Mouse (Mus musculus) forelimb bud, embryonic 11.5 days (tissue): Measurements from ENCODE around the gene Olfr628.
"Not testable (repeated sequence)": the region's sequence is repeated elsewhere in the genome, so short reads cannot be mapped to it uniquely, and the experiment has no call there.

Experiments used
- DNase-seq: peaks from one replicate; pipeline ENCODE4 v3.0.0-alpha.2; 2012; ENCODE audit warnings: low read depth, low spot score

Olfr628 gene

GRCm38 (mm10) chr7:103730074-103730473, at the start of gene Olfr628:
Gene Olfr628 (plus strand): TSS chr7:103730374.
- no peak for DNase-seq

GRCm38 (mm10) chr7:103682420-103682819, 47.8 kb upstream of the Olfr628 start, which contains the start of gene Olfr625-ps1:
Gene Olfr625-ps1 (plus strand): TSS chr7:103682720.
- no peak for DNase-seq

- no peak for DNase-seq
These were observed 30.7 kb upstream of the Olfr628 start for GRCm38 (mm10) chr7:103699469-103699868.

GRCm38 (mm10) chr7:103712024-103712423, 18.1 kb upstream of the Olfr628 start:
- DNase-seq, result no peak

GRCm38 (mm10) chr7:103714371-103714770, 15.8 kb upstream of the Olfr628 start, which contains the start of gene Olfr243:
Gene Olfr243 (plus strand): TSS chr7:103714671.
- DNase-seq, result no peak

- DNase-seq, result not testable (repeated sequence)
These were observed 13.8 kb upstream of the Olfr628 start for GRCm38 (mm10) chr7:103716398-103716797.

GRCm38 (mm10) chr7:103744843-103745242, 14.7 kb downstream of the Olfr628 start, which contains the start of gene Olfr629:
Gene Olfr629 (minus strand): TSS chr7:103744943.
- no peak for DNase-seq

GRCm38 (mm10) chr7:103757233-103757632, 27.1 kb downstream of the Olfr628 start, which contains the start of gene Olfr630:
Gene Olfr630 (minus strand): TSS chr7:103757333.
- DNase-seq, result no peak

GRCm38 (mm10) chr7:103762212-103762611, 32.0 kb downstream of the Olfr628 start:
- not testable (repeated sequence) for DNase-seq

GRCm38 (mm10) chr7:103767687-103768086, 37.5 kb downstream of the Olfr628 start:
- not testable (repeated sequence) for DNase-seq

- DNase-seq, result no peak
These were observed 41.3 kb downstream of the Olfr628 start, which contains the start of gene Olfr69 for GRCm38 (mm10) chr7:103771494-103771893. Gene Olfr69 (minus strand): TSS chr7:103771594.

GRCm38 (mm10) chr7:103777652-103778051, 47.5 kb downstream of the Olfr628 start:
- not testable (repeated sequence) for DNase-seq

- no peak for DNase-seq
These were observed 49.4 kb downstream of the Olfr628 start, which contains the start of gene Olfr68 for GRCm38 (mm10) chr7:103779598-103779997. Gene Olfr68 (minus strand): TSS chr7:103779698.
